Mouse (Mus musculus): ENCODE data around the gene Tcf7l2. TPM values are rescaled to one million over a fixed set of nuclear protein-coding genes. Genes with fewer than 3 reads are reported as not detected.

Tcf7l2 gene
- polyA plus RNA-seq, 1 experiment: 18.8 TPM

DNA sequence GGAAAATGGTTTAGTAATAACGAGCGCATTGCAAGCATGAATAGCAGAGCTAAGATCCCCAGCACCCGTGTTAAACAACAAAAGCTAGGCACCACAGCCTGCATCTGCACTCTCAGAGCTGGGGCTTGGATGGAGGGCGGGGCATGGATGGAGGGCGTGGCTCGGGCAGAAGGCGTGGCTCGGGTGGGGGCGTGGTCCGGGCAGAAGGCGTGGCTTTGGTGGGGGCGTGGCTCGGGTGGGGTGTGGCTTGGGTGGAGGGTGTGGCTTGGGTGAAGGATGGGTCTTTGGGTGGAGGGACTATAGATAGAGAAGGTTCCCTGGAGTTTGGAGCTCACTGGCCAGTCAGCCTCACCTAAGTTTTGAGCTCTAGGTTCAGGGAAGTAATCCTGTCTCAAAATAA lies 45.8 kb downstream of the Tcf7l2 start:
- Histone ChIP-seq H3K4me1 (ENCODE audit: control insufficient read depth, insufficient read depth, low read length) (peaks cover 25% of the 10 kb centered on the region), H3K27ac (ENCODE audit: insufficient read depth, low read depth, low read length) (no peak overlapping the region), H3K4me3 (ENCODE audit: insufficient read depth, low read length) (no peak overlapping the region)
- TF ChIP-seq CTCF (IDR thresholded peaks at IDR 0.05; ENCODE audit: low read depth, low read length) (no peak), POLR2A (IDR thresholded peaks at IDR 0.05; ENCODE audit: borderline replicate concordance, low read depth, low read length) (no peak)

- TF ChIP-seq POLR2A (IDR thresholded peaks at IDR 0.05; ENCODE audit: borderline replicate concordance, low read depth, low read length) (no peak), CTCF (IDR thresholded peaks at IDR 0.05; ENCODE audit: low read depth, low read length) (no peak)
- no peak overlapping the region for H3K27ac ChIP-seq (ENCODE audit: insufficient read depth, low read depth, low read length)
- no peak overlapping the region for H3K4me3 ChIP-seq (ENCODE audit: insufficient read depth, low read length)
- H3K4me1 ChIP-seq (ENCODE audit: control insufficient read depth, insufficient read depth, low read length): peaks cover 28% of the 10 kb centered on the region
Observed at GRCm38 (mm10) chr19:55788285-55788904, 46.8 kb downstream of the Tcf7l2 start.

DNA sequence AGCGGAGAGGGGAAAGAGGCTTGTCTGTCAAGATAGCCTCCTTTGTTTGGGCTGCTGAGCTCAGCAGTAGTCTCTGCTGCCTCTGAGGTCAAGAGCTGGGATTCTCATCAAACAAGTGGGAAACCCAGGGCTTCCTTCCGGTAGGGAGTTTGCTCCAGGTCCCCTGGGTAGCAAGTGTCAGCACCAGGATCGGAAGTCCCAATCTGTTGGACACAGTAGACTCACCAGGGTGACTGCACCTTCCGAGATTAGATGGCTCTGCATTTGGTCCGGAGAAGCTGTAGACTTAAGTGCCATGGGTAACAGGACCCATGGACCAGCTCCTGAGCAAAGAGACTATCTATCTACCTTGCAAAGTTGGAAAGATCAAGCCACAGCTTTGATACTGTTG lies 47.3 kb downstream of the Tcf7l2 start:
- Histone ChIP-seq H3K4me1 (ENCODE audit: control insufficient read depth, insufficient read depth, low read length) (peaks cover 28% of the 10 kb centered on the region), H3K27ac (ENCODE audit: insufficient read depth, low read depth, low read length) (no peak overlapping the region), H3K4me3 (ENCODE audit: insufficient read depth, low read length) (no peak overlapping the region)
- TF ChIP-seq CTCF (IDR thresholded peaks at IDR 0.05; ENCODE audit: low read depth, low read length) (no peak), POLR2A (IDR thresholded peaks at IDR 0.05; ENCODE audit: borderline replicate concordance, low read depth, low read length) (no peak)

DNA sequence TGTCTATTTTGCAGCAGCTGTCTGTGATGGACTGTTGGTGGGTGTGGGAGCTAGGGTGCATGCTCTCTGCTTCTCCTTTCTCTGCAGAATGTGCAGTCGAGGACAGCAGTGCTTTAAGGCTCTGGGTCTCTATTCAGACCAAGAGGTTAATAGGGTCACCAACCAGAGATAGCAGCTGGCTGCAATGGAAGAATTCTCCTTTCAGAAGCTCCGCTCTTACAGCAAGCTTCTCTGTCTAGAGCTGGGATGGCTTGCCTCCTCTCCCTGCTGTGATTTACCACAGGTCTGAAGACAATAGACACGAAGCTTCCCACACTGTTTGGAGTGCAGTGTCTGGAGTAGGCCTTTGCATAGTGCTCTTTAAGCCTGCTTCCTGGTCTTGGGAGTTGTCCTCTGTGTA lies 48.2 kb downstream of the Tcf7l2 start:
- no peak for TF ChIP-seq CTCF (IDR thresholded peaks at IDR 0.05; ENCODE audit: low read depth, low read length)
- TF ChIP-seq POLR2A (IDR thresholded peaks at IDR 0.05; ENCODE audit: borderline replicate concordance, low read depth, low read length): no peak
- no peak overlapping the region for H3K4me3 ChIP-seq (ENCODE audit: insufficient read depth, low read length)
- H3K4me1 ChIP-seq (ENCODE audit: control insufficient read depth, insufficient read depth, low read length): peaks cover 28% of the 10 kb centered on the region
- H3K27ac ChIP-seq (ENCODE audit: insufficient read depth, low read depth, low read length): no peak overlapping the region

GRCm38 (mm10) chr19:55791293-55791692 lies 49.7 kb downstream of the Tcf7l2 start:
- H3K4me3 ChIP-seq (ENCODE audit: insufficient read depth, low read length): no peak overlapping the region
- no peak overlapping the region for H3K27ac ChIP-seq (ENCODE audit: insufficient read depth, low read depth, low read length)
- no peak for TF ChIP-seq POLR2A (IDR thresholded peaks at IDR 0.05; ENCODE audit: borderline replicate concordance, low read depth, low read length)
- H3K4me1 ChIP-seq (ENCODE audit: control insufficient read depth, insufficient read depth, low read length): peaks cover 28% of the 10 kb centered on the region

- Histone ChIP-seq H3K4me1 (ENCODE audit: control insufficient read depth, insufficient read depth, low read length) (peaks cover 28% of the 10 kb centered on the region), H3K27ac (ENCODE audit: insufficient read depth, low read depth, low read length) (no peak overlapping the region)
Observed at GRCm38 (mm10) chr19:55791886-55792285, 50.3 kb downstream of the Tcf7l2 start.

GRCm38 (mm10) chr19:55792571-55792970 lies 51.0 kb downstream of the Tcf7l2 start:
- no peak for TF ChIP-seq POLR2A (IDR thresholded peaks at IDR 0.05; ENCODE audit: borderline replicate concordance, low read depth, low read length)
- TF ChIP-seq CTCF (IDR thresholded peaks at IDR 0.05; ENCODE audit: low read depth, low read length): no peak
- Histone ChIP-seq H3K4me1 (ENCODE audit: control insufficient read depth, insufficient read depth, low read length) (peaks cover 28% of the 10 kb centered on the region), H3K27ac (ENCODE audit: insufficient read depth, low read depth, low read length) (no peak overlapping the region), H3K4me3 (ENCODE audit: insufficient read depth, low read length) (no peak overlapping the region)

More at GRCm38 (mm10) chr19:55791886-55792285, 50.3 kb downstream of the Tcf7l2 start:
- H3K4me3 ChIP-seq (ENCODE audit: insufficient read depth, low read length): no peak overlapping the region
- no peak for TF ChIP-seq POLR2A (IDR thresholded peaks at IDR 0.05; ENCODE audit: borderline replicate concordance, low read depth, low read length)
- no peak for TF ChIP-seq CTCF (IDR thresholded peaks at IDR 0.05; ENCODE audit: low read depth, low read length)

- Histone ChIP-seq H3K27ac (ENCODE audit: insufficient read depth, low read depth, low read length) (no peak overlapping the region), H3K4me3 (ENCODE audit: insufficient read depth, low read length) (no peak overlapping the region), H3K4me1 (ENCODE audit: control insufficient read depth, insufficient read depth, low read length) (peaks cover 28% of the 10 kb centered on the region)
- TF ChIP-seq POLR2A (IDR thresholded peaks at IDR 0.05; ENCODE audit: borderline replicate concordance, low read depth, low read length) (no peak), CTCF (IDR thresholded peaks at IDR 0.05; ENCODE audit: low read depth, low read length) (no peak)
Observed at GRCm38 (mm10) chr19:55793029-55793428, 51.4 kb downstream of the Tcf7l2 start.

DNA sequence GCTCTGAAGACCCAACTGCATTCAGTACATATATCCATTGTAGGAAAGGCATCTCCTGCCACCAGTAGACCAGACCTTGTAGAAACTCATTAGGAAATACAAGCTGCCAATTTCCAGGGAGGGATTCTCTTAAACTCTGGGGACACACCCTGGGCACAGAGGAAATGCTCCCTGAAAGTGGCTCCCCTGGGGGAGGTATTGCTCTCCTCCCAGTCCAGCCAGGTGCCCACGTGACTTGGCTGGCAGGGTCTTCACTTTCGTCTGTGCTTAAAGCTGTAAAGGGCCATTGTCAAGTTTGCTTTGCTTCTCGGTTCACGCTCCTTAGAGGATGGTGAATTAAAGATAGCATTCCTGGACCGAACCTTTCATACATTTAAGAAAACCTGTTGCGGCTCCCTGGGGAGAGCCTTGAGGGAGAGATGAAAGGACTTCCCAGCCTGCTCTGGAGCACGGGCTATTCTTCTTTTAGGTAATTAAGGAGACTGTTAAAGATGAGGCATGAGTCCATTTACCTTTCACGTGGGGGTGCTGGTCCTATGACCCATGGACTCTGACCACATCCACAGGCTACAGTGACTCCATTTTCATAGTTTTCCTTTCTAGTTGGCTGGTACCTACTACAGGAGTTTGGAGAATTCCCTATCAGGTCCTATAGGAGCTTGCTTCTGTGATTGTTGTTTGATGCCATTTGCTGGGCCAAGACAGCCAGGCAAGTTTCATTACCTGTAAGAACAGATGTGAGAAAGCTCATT lies 52.8 kb downstream of the Tcf7l2 start:
- Histone ChIP-seq H3K4me3 (ENCODE audit: insufficient read depth, low read length) (no peak overlapping the region), H3K27ac (ENCODE audit: insufficient read depth, low read depth, low read length) (no peak overlapping the region), H3K4me1 (ENCODE audit: control insufficient read depth, insufficient read depth, low read length) (peaks cover 26% of the 10 kb centered on the region)
- TF ChIP-seq POLR2A (IDR thresholded peaks at IDR 0.05; ENCODE audit: borderline replicate concordance, low read depth, low read length): no peak
- TF ChIP-seq CTCF (IDR thresholded peaks at IDR 0.05; ENCODE audit: low read depth, low read length): no peak

DNA sequence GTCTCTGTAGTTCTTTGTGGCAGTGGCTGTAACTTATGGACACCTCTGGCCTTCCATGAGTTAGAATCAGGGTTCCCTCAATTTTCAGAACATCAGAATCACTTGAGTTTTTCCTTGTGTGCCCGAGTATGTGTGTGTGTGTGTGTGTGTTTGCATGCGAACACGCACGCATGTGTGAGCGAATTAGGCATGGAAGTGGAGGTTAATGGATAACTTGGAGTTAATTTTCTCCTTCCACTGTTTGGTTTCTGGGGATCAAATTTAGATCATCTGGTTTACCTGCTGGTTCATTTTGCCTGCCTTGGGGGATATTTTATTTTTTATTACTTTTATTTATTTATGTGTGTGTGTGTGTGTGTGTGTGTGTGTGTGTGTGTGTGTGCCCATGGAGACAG lies 53.3 kb downstream of the Tcf7l2 start:
- Histone ChIP-seq H3K27ac (ENCODE audit: insufficient read depth, low read depth, low read length) (no peak overlapping the region), H3K4me3 (ENCODE audit: insufficient read depth, low read length) (no peak overlapping the region), H3K4me1 (ENCODE audit: control insufficient read depth, insufficient read depth, low read length) (peaks cover 24% of the 10 kb centered on the region)
- TF ChIP-seq POLR2A (IDR thresholded peaks at IDR 0.05; ENCODE audit: borderline replicate concordance, low read depth, low read length) (no peak), CTCF (IDR thresholded peaks at IDR 0.05; ENCODE audit: low read depth, low read length) (no peak)
